Mouse (Mus musculus): ENCODE measurements around the gene Faap100.
A peak's percentile ranks its signal among the peaks of the same experiment; 100 is the strongest.
"Not testable (repeated sequence)": the region's sequence is repeated elsewhere in the genome, so short reads cannot be mapped to it uniquely, and the experiment has no call there.

Gene Faap100

GRCm38 (mm10) chr11:120378611-120379540 is at the start of gene Faap100:
Gene Faap100, minus strand, starts transcription at chr11:120378764.
- peak; percentile 87 for DNase-seq

- no peak for DNase-seq
Observed at GRCm38 (mm10) chr11:120426727-120427126, 48.2 kb upstream of the Faap100 start.

- peak; percentile 69 for DNase-seq
Observed at GRCm38 (mm10) chr11:120423569-120424295, 45.2 kb upstream of the Faap100 start.

- no peak for DNase-seq
Observed at GRCm38 (mm10) chr11:120422651-120423568, 44.3 kb upstream of the Faap100 start.

- no peak for DNase-seq
Observed at GRCm38 (mm10) chr11:120418592-120418991, 40.0 kb upstream of the Faap100 start.

- DNase-seq: no peak
Observed at GRCm38 (mm10) chr11:120417852-120418251, 39.3 kb upstream of the Faap100 start.

GRCm38 (mm10) chr11:120413621-120414020 is 35.1 kb upstream of the Faap100 start:
- not testable (repeated sequence) for DNase-seq

- DNase-seq: no peak
Observed at GRCm38 (mm10) chr11:120406445-120406844, 27.9 kb upstream of the Faap100 start.

- DNase-seq: no peak
Observed at GRCm38 (mm10) chr11:120405867-120406266, 27.3 kb upstream of the Faap100 start.

- no peak for DNase-seq
Observed at GRCm38 (mm10) chr11:120404814-120405213, 26.2 kb upstream of the Faap100 start.

- DNase-seq: no peak
Observed at GRCm38 (mm10) chr11:120399319-120399718, 20.8 kb upstream of the Faap100 start.

- DNase-seq: no peak
Observed at GRCm38 (mm10) chr11:120397602-120398001, 19.0 kb upstream of the Faap100 start.

- DNase-seq: no peak
Observed at GRCm38 (mm10) chr11:120395661-120396060, 17.1 kb upstream of the Faap100 start.

- DNase-seq: no peak
Observed at GRCm38 (mm10) chr11:120388580-120388979, 10.0 kb upstream of the Faap100 start.

GRCm38 (mm10) chr11:120387157-120387556 is 8.6 kb upstream of the Faap100 start:
- DNase-seq: no peak

- DNase-seq: no peak
Observed at GRCm38 (mm10) chr11:120386632-120387031, 8.1 kb upstream of the Faap100 start.

GRCm38 (mm10) chr11:120382509-120382908 is 3.9 kb upstream of the Faap100 start:
- no peak for DNase-seq

GRCm38 (mm10) chr11:120381157-120381556 is 2.6 kb upstream of the Faap100 start:
- DNase-seq: no peak

- DNase-seq: no peak
Observed at GRCm38 (mm10) chr11:120380271-120380670, 1.7 kb upstream of the Faap100 start.

- no peak for DNase-seq
Observed at GRCm38 (mm10) chr11:120378031-120378610, 443 bp downstream of the Faap100 start.

GRCm38 (mm10) chr11:120377337-120377736 is 1.2 kb downstream of the Faap100 start:
- no peak for DNase-seq
